Mouse (Mus musculus) liver, postnatal 0 days (tissue): ENCODE data around the gene Bicc1. TPM values are rescaled to one million over a fixed set of nuclear protein-coding genes. Genes with fewer than 3 reads are reported as not detected.

Experiments used
- ATAC-seq: fragments of 200-750 bp; cut with Nextera tagmentation; 2 replicates; pipeline ENCODE4 v1.8.0; 2017; ENCODE audit warnings: mild to moderate bottlenecking, moderate library complexity
- DNase-seq: peaks from one replicate; pipeline ENCODE4 v3.0.0-alpha.2; 2016
- H3K27ac ChIP-seq: fragments of 300-500 bp; sonication (generic); 2 replicates; pipeline ENCODE4 v1.5.1; 2014; ENCODE audit warnings: antibody characterized with exemption, moderate library complexity, mild to moderate bottlenecking, low read depth
- H3K27me3 ChIP-seq: fragments of 300-500 bp; sonication (generic); 2 replicates; pipeline ENCODE4 v1.6.1; 2014; ENCODE audit warnings: low read length, control low read depth, mixed read lengths; ENCODE audit not compliant: insufficient read depth
- H3K36me3 ChIP-seq: fragments of 300-500 bp; sonication (generic); replicated peaks from 2 replicates; pipeline ENCODE4 v1.6.1; 2014; ENCODE audit warnings: mild to moderate bottlenecking, control low read depth, low read length, moderate library complexity, mixed read lengths; ENCODE audit not compliant: insufficient read depth
- H3K4me1 ChIP-seq: fragments of 300-500 bp; sonication (generic); 2 replicates; pipeline ENCODE4 v1.6.1; 2014; ENCODE audit warnings: antibody characterized with exemption, mild to moderate bottlenecking, control low read depth; ENCODE audit not compliant: insufficient read depth
- H3K4me2 ChIP-seq: fragments of 300-500 bp; sonication (generic); 2 replicates; pipeline ENCODE4 v1.6.1; 2014; ENCODE audit warnings: low read depth, mild to moderate bottlenecking, low read length, moderate library complexity, mixed read lengths
- H3K4me3 ChIP-seq: fragments of 300-500 bp; sonication (generic); 2 replicates; pipeline ENCODE4 v1.5.1; 2014; ENCODE audit warnings: low read depth, low read length
- H3K9ac ChIP-seq: fragments of 300-500 bp; sonication (generic); replicated peaks from 2 replicates; pipeline ENCODE4 v1.6.1; 2014; ENCODE audit warnings: mild to moderate bottlenecking, moderate library complexity
- H3K9me3 ChIP-seq: fragments of 300-500 bp; sonication (generic); 2 replicates; pipeline ENCODE4 v1.6.1; 2016; ENCODE audit warnings: mild to moderate bottlenecking, control low read depth, low read length, mixed read lengths
- CTCF ChIP-seq: sonication (generic); IDR thresholded peaks from 2 replicates; pipeline ENCODE4 v1.5.1; 2016; ENCODE audit warnings: antibody characterized with exemption, low read depth
- EP300 ChIP-seq: IDR thresholded peaks from 2 replicates; pipeline ENCODE4 v1.6.1; 2016; ENCODE audit warnings: antibody characterized with exemption, low read depth, mild to moderate bottlenecking
- WGBS: fragments of 180-500 bp; shearing (Covaris S2); extraction: QIAGEN DNeasy Blood & Tissue Kit; methylation state at CpG from one replicate; pipeline ENCODE4 v1.1.7; 2014; ENCODE audit not compliant: insufficient replicate concordance; 5-methylcytosine and 5-hydroxymethylcytosine counted together
- polyA plus RNA-seq: library from polyadenylated mRNA; unstranded; fragments of >200 nt; fragmentation: Nextera tagmentation; extraction: Ambion mirVana; gene quantifications from 2 replicates; pipeline ENCODE4 v1.2.1, GENCODE M21; 2015

Bicc1 gene
- polyA plus RNA-seq, 1 experiment from 2014 or later: 3.0 TPM

GRCm38 (mm10) chr10:71153610-71154009 lies 5.9 kb downstream of the Bicc1 start:
- H3K36me3 ChIP-seq: no peaks in the 10 kb centered on the region
- no peak for TF ChIP-seq EP300
- peak; percentile 21; the same call in 1 of the 2 replicates for TF ChIP-seq CTCF
- H3K4me1 ChIP-seq: peaks cover 3% of the 10 kb centered on the region; the same call in 1 of the 2 replicates
- H3K4me3 ChIP-seq: no peak overlapping the region
- 80% methylated on average over 6 of the region's 6 CpGs for WGBS
- DNase-seq (no peak), ATAC-seq (no peak)
- no peaks in the 10 kb centered on the region; the same call in 1 of the 2 replicates for H3K9me3 ChIP-seq
- no peak overlapping the region for H3K4me2 ChIP-seq
- H3K9ac ChIP-seq: no peak overlapping the region
- no peak overlapping the region for H3K27ac ChIP-seq
- H3K27me3 ChIP-seq: peaks cover 6% of the 10 kb centered on the region; the same call in 1 of the 2 replicates

GRCm38 (mm10) chr10:71153138-71153537 lies 6.4 kb downstream of the Bicc1 start:
- no peak overlapping the region for H3K4me2 ChIP-seq
- H3K4me1 ChIP-seq: peaks cover 3% of the 10 kb centered on the region; the same call in 1 of the 2 replicates
- H3K27ac ChIP-seq: no peak overlapping the region
- no peak overlapping the region for H3K9ac ChIP-seq
- TF ChIP-seq EP300 (no peak), CTCF (no peak)
- H3K4me3 ChIP-seq: no peak overlapping the region
- no peak for DNase-seq
- H3K9me3 ChIP-seq: no peaks in the 10 kb centered on the region; the same call in 1 of the 2 replicates
- H3K27me3 ChIP-seq: 0 out of 2 replicates have a peak, but pooled peaks cover 3% of the 10 kb centered on the region
- 45% methylated on average over 1 of the region's 1 CpGs for WGBS
- no peaks in the 10 kb centered on the region for H3K36me3 ChIP-seq
- ATAC-seq: no peak

- H3K4me2 ChIP-seq: no peak overlapping the region
- H3K4me1 ChIP-seq: peaks cover 3% of the 10 kb centered on the region; the same call in 1 of the 2 replicates
- H3K27me3 ChIP-seq: no peaks in the 10 kb centered on the region
- no peak for TF ChIP-seq CTCF
- TF ChIP-seq EP300: no peak
- no peak for ATAC-seq
- no peak overlapping the region for H3K27ac ChIP-seq
- H3K9ac ChIP-seq: no peak overlapping the region
- DNase-seq: no peak
- H3K36me3 ChIP-seq: no peaks in the 10 kb centered on the region
- H3K4me3 ChIP-seq: no peak overlapping the region
- no peaks in the 10 kb centered on the region; the same call in 1 of the 2 replicates for H3K9me3 ChIP-seq
- WGBS: 77% methylated on average over 2 of the region's 2 CpGs
Measured at GRCm38 (mm10) chr10:71150486-71150885, 9.0 kb downstream of the Bicc1 start.

- no peak overlapping the region for H3K27ac ChIP-seq
- no peak overlapping the region for H3K9ac ChIP-seq
- H3K4me2 ChIP-seq: no peak overlapping the region
- no peak for ATAC-seq
- no peak for DNase-seq
- no peaks in the 10 kb centered on the region; the same call in 1 of the 2 replicates for H3K9me3 ChIP-seq
- H3K4me1 ChIP-seq: peaks cover 3% of the 10 kb centered on the region; the same call in 1 of the 2 replicates
- no peak overlapping the region for H3K4me3 ChIP-seq
- H3K36me3 ChIP-seq: no peaks in the 10 kb centered on the region
- no peak for TF ChIP-seq EP300
- no peak for TF ChIP-seq CTCF
- H3K27me3 ChIP-seq: no peaks in the 10 kb centered on the region
- 77% methylated on average over 5 of the region's 5 CpGs for WGBS
Measured at GRCm38 (mm10) chr10:71148951-71149603, 10.4 kb downstream of the Bicc1 start.

- 79% methylated on average over 9 of the region's 9 CpGs for WGBS
- TF ChIP-seq CTCF (no peak), EP300 (no peak)
Measured at GRCm38 (mm10) chr10:71148226-71148625, 11.3 kb downstream of the Bicc1 start.

GRCm38 (mm10) chr10:71146681-71147615 lies 12.6 kb downstream of the Bicc1 start:
- DNase-seq (no peak), ATAC-seq (no peak)
- Histone ChIP-seq H3K4me2 (no peak overlapping the region), H3K4me1 (no peaks in the 10 kb centered on the region), H3K4me3 (no peak overlapping the region), H3K27ac (no peak overlapping the region), H3K9ac (no peak overlapping the region), H3K9me3 (no peaks in the 10 kb centered on the region), H3K27me3 (no peaks in the 10 kb centered on the region), H3K36me3 (no peaks in the 10 kb centered on the region)
- no peak for TF ChIP-seq EP300
- no peak for TF ChIP-seq CTCF
- WGBS: 72% methylated on average over 15 of the region's 15 CpGs

More at GRCm38 (mm10) chr10:71148226-71148625, 11.3 kb downstream of the Bicc1 start:
- ATAC-seq (no peak), DNase-seq (no peak)
- H3K27ac ChIP-seq: no peak overlapping the region
- no peak overlapping the region for H3K4me3 ChIP-seq
- no peaks in the 10 kb centered on the region for H3K27me3 ChIP-seq
- no peak overlapping the region for H3K9ac ChIP-seq
- peaks cover 3% of the 10 kb centered on the region; the same call in 1 of the 2 replicates for H3K4me1 ChIP-seq
- H3K9me3 ChIP-seq: no peaks in the 10 kb centered on the region
- H3K36me3 ChIP-seq: no peaks in the 10 kb centered on the region
- H3K4me2 ChIP-seq: no peak overlapping the region
